Mouse (Mus musculus): ENCODE measurements at regions not wholly inside any gene's neighbourhood (a gene's known extent, or its start where the extent isn't known, plus 50 kb on each side); places are given as distances from the start of the nearest gene placed in this dataset.

GRCm38 (mm10) chr8:49030255-49030654 is 186.5 kb upstream of the Tenm3 start:
- DNase-seq (ENCODE audit: low spot score), result no peak

GRCm38 (mm10) chr8:49017741-49018140 is 174.0 kb upstream of the Tenm3 start:
- DNase-seq (ENCODE audit: low spot score), result no peak

GRCm38 (mm10) chr8:49015701-49016100 is 171.9 kb upstream of the Tenm3 start:
- no peak for DNase-seq (ENCODE audit: low spot score)

- DNase-seq (ENCODE audit: low spot score), result no peak
These were observed 171.4 kb upstream of the Tenm3 start for GRCm38 (mm10) chr8:49015200-49015599.

- no peak for DNase-seq (ENCODE audit: low spot score)
These were observed 162.7 kb upstream of the Tenm3 start for GRCm38 (mm10) chr8:49006236-49006965.

- DNase-seq (ENCODE audit: low spot score), result no peak
These were observed 137.9 kb upstream of the Tenm3 start for GRCm38 (mm10) chr8:48981667-48982066.

GRCm38 (mm10) chr8:48980755-48981154 is 137.0 kb upstream of the Tenm3 start:
- no peak for DNase-seq (ENCODE audit: low spot score)

- no peak for DNase-seq (ENCODE audit: low spot score)
These were observed 126.9 kb upstream of the Tenm3 start for GRCm38 (mm10) chr8:48970655-48971054.

- no peak for DNase-seq (ENCODE audit: low spot score)
These were observed 121.2 kb upstream of the Tenm3 start for GRCm38 (mm10) chr8:48964929-48965328.

- no peak for DNase-seq (ENCODE audit: low spot score)
These were observed 113.9 kb upstream of the Tenm3 start for GRCm38 (mm10) chr8:48957614-48958013.

- DNase-seq (ENCODE audit: low spot score), result no peak
These were observed 107.7 kb upstream of the Tenm3 start for GRCm38 (mm10) chr8:48951412-48951811.

GRCm38 (mm10) chr8:48944177-48944576 is 100.4 kb upstream of the Tenm3 start:
- no peak for DNase-seq (ENCODE audit: low spot score)

GRCm38 (mm10) chr8:48937144-48937543 is 93.4 kb upstream of the Tenm3 start:
- no peak for DNase-seq (ENCODE audit: low spot score)

GRCm38 (mm10) chr8:48927135-48927534 is 83.4 kb upstream of the Tenm3 start:
- DNase-seq (ENCODE audit: low spot score), result no peak

- no peak for DNase-seq (ENCODE audit: low spot score)
These were observed 71.5 kb upstream of the Tenm3 start for GRCm38 (mm10) chr8:48915275-48915674.

GRCm38 (mm10) chr8:48912842-48913241 is 69.1 kb upstream of the Tenm3 start:
- DNase-seq (ENCODE audit: low spot score), result no peak

- no peak for DNase-seq (ENCODE audit: low spot score)
These were observed 58.1 kb upstream of the Tenm3 start for GRCm38 (mm10) chr8:48901668-48902406.

- DNase-seq (ENCODE audit: low spot score), result no peak
These were observed 52.9 kb upstream of the Tenm3 start for GRCm38 (mm10) chr8:48896687-48897086.

GRCm38 (mm10) chr8:48896251-48896650 is 52.5 kb upstream of the Tenm3 start:
- DNase-seq (ENCODE audit: low spot score), result no peak

- DNase-seq (ENCODE audit: low spot score), result no peak
These were observed 51.8 kb upstream of the Tenm3 start for GRCm38 (mm10) chr8:48895586-48895985.
